Mouse (Mus musculus) right cerebral cortex, adult 18-20 months (tissue): ENCODE results near the gene Ren1.

Experiments
- DNase-seq: peaks from one replicate; pipeline ENCODE4 v3.0.0; 2022; ENCODE audit warnings: mixed read lengths

Ren1 gene

GRCm38 (mm10) chr1:133379254-133379985 is 29.1 kb downstream of the Ren1 start:
- no peak for DNase-seq

DNA sequence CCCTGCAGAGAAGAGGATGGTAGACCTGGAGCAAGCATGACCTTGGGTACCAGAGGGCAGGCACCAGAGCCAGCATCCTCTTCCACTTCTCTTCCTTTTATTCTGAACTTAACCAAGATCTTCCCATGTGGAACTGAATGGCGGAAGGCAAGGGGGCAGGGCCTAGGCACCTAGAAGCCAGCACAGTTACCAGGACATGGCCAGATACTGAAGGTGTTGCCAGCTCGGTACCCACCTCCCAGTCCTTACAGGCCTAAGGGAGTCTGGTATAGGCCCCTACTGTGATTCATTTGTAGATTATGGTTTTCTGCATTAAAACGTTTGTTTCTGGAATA is 29.6 kb downstream of the Ren1 start:
- no peak for DNase-seq

DNA sequence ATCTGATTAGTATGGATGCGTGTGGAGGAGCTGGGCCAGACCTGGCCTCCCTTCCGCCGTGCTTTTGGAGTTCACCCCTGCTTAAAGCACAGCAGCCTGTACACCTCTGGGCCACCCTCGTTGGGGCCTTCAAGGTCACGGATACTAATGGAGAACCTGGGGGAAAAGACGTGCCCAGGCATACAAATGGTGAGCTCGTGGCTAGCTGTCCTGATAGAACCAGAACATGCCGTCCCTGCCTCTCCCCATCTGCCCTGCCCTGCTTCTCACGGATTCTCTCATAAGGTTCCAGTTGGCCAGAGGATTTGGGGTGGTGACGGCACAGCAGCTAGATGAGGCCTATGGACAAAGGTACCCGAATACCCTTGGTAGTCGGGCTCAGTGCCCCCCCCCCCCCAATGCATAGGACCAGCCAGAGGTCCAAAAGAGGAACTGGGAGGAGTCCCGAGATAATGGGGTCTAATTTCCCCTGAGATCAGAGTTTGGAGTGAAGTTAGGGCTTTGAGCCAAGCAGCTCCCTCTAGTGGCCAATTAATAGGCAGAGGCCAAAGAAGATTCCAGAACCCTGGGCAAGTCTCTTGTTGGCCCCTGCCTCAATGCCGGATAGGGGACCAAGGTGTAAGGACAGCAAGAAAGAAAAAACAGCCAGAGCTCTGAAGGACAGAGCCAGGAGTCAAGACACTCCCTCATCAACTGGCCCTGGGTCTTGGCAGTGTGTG is 30.2 kb downstream of the Ren1 start:
- DNase-seq = no peak

GRCm38 (mm10) chr1:133382008-133382407 is 31.7 kb downstream of the Ren1 start:
- DNase-seq = no peak

DNA sequence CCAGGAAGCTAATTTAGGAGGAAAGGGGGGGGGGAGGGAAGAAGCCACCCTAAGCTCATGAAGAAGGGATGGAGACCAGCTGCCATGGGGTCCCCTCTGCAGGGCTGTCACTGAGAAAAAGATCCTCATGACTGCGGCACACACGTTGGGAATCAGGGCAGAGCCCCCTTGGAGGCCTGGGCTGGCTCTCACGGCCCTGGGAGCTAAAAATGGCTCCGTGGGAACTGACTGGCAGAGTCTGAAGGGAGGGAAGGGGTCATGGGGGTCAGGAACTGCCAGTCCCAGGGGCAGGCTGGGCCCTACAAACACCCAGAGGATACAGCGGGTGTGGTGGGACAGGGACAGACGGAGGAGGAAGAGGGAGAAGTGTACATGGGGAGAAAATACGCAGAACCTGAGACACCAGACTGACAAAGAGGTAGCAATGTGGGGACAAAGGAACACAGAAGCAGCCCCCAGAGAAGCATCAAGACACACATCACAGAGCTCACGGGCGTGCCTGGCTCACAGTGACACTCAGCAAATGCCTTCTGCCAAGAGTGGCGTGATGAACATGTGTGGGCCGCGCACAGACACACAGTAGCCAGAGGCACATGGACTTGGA is 32.3 kb downstream of the Ren1 start:
- DNase-seq = no peak

- DNase-seq = no peak
These were observed 33.0 kb downstream of the Ren1 start for GRCm38 (mm10) chr1:133383157-133383783.

GRCm38 (mm10) chr1:133385506-133385905 is 35.2 kb downstream of the Ren1 start:
- no peak for DNase-seq

- no peak for DNase-seq
These were observed 35.9 kb downstream of the Ren1 start for GRCm38 (mm10) chr1:133386209-133386608.

- no peak for DNase-seq
These were observed 37.4 kb downstream of the Ren1 start for GRCm38 (mm10) chr1:133387539-133388268.

GRCm38 (mm10) chr1:133394702-133395101 is 44.4 kb downstream of the Ren1 start:
- DNase-seq = no peak

GRCm38 (mm10) chr1:133396693-133397092 is 46.4 kb downstream of the Ren1 start:
- no peak for DNase-seq

DNA sequence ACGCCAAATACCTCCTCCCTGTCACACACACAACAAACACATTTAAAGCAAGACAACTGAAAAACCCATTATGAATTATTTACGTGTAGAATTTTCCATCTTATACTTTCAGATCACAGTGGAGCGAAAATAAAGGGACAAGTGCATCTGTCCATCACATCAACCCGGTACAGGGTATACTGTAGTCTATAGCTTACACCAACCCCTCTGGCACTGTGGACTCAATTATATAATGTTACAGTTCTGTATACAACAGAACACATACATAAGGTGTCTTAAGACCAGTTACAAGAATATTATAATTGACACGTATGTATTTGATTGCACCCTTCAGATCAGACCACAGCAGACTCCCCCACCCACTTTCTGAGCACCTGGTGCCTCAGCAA is 46.8 kb downstream of the Ren1 start:
- no peak for DNase-seq

DNA sequence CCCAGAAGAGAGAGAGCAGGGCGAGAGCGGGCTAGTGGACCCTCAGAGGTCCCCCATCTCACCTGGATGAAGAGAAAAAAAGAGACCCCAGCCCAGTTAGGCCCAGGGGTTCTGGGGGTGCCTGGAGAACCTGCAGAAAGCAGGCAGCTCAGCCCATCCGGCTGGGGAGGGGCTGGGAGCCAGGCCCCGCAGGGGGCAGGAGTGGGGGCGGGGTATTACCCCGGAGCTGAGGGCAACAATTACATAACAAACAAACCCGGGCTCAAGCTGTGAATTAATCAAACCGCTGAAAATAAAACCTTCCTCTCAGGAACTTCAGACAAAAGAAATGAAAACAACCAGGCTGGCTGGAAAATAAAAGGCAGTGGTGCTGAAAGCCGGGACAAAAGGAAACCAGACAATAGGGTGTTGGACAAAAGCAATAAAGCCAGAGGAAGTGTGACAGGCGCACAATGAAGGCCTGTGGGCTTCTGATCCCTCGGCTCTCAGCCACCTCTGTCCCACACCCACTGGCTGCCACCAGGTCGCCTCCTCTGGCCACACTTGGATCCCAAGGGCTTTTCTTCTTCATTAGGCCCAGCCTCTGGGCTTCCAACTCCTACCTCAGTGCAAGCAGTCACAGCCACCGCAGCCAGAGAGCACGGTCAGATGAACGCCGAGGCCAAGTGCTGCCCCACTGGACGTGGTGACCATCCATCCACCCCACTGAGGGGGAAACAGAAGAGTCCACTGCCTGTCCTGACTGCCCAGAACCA is 47.4 kb downstream of the Ren1 start:
- no peak for DNase-seq

- no peak for DNase-seq
These were observed 49.9 kb downstream of the Ren1 start for GRCm38 (mm10) chr1:133400014-133400725.

GRCm38 (mm10) chr1:133404005-133404404 is 53.7 kb downstream of the Ren1 start:
- no peak for DNase-seq

DNA sequence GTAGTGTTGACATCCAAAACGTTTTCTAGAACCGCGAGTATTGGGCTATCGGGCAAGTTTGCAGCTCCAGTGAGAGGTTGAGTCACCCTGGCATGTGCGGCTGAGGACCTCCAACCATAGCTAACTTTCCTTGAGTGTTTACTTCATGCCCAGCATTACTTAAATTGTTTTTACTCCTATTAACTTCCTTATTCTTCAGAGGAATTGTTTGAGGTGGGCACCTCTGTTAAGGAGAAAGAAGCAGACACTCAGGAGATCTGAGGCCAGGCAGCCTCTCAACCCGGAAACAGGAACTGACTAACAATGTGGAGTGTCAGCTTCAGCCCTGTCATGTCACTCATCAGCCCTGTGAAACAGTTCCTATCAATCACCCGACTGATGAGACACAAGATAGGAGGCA is 56.3 kb downstream of the Ren1 start:
- no peak for DNase-seq

GRCm38 (mm10) chr1:133407436-133407835 is 57.1 kb downstream of the Ren1 start:
- no peak for DNase-seq

DNA sequence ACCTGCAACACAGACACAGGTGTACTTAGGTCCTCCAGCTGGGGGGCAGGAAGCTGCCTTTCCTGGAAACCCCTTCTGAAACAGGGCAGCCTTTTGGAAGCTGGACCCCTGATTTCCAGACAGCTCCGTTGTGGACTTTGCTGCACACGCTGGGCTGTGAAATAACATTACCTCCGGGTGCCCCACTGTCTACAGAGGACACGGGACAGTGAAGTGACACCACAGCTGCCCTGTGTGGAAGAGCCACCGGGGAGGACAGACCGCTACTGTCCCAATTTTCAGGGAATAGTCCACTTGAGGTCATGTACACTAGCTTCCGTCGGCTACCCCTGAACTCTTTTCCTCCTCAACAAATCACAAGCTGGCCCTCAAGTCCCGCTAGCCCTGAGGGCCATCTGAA is 58.0 kb downstream of the Ren1 start:
- DNase-seq = no peak

GRCm38 (mm10) chr1:133408880-133409516 is 58.7 kb downstream of the Ren1 start:
- no peak for DNase-seq

DNA sequence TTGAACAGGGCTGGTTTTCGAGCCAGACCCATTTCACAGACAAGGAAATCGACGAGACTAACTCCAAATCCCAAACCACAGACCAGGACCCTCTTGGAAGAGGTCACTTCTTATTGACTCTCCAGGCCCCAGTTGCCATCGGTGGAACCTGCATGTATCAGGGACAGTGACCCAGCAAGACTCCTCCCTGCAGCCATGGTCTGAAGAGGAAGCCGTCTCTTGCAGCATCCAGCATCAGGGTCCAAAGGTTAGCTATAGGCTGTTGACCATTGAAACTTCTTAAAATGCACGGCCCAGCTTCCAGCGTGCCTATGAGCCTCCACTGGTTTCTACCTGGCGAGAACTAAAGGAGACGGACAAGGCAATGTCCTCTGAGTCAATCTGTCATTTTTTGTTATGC is 59.5 kb downstream of the Ren1 start:
- no peak for DNase-seq
